Mouse (Mus musculus) A20 (cell line): ENCODE measurements around the gene Wdr11.
A peak's percentile ranks its signal among the peaks of the same experiment; 100 is the strongest.

Experiments used
- DNase-seq: peaks from one replicate; pipeline ENCODE4 v3.0.0-alpha.2; 2011; ENCODE audit warnings: low read depth, low spot score

Gene Wdr11

DNA sequence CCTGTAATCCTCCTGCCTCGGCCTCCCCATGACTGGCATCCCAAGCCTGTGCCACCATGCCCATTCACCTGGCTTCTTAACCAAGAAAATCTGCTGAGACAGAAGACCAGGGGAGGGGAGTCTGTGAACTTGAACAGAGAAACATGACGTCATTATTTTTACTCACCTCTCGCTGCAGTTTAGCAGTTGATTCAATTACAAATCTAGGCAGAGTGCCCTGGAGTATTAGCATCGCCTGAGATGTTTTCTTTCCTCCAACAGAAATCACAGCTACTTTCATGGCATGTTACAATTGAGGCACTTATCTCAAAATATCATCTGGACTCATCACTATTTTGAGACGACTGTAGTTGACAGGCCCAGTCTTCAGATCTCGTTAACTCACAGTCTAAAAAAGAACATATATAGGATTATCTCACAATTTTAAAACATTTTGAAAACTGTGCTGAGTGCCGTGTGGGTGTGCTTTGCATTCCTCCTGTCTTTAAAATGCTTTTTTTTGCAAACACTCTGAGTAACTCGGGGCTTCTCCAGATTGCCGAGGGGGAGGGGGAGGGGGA, 61.3 kb downstream of the Wdr11 start:
- no peak for DNase-seq

GRCm38 (mm10) chr7:129653791-129654271, 62.2 kb downstream of the Wdr11 start:
- DNase-seq, result peak; percentile 41

GRCm38 (mm10) chr7:129654923-129655322, 63.3 kb downstream of the Wdr11 start:
- DNase-seq, result no peak

DNA sequence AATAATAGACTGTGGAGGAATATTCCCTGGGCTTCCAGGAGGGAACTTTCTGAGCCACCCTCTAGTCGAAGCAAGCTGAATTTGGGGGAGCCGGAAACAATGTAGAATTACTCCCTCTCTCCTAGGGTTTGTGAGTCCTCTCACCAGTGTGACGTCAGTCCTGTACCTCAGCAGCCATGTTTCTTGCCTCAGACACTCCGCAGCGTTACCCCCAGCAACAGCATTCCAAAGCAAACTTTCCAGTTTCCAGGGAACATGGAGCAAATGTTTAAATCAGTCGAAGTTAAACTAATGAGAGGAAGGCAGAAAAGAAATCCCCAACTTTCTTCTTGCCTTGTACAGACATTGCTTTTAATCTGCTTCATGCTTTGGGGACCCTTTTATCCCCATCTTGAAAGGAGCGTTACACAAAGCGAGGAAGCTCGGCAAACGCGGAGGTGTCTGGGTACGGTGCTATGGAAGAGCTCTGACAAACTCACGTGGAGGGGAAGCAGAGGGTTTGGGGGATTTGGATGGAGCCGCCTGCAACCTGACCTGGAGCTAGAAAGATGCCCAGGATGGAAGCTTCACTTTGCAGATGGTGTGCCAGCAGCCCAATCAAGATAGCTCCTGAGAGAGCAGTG, 64.1 kb downstream of the Wdr11 start:
- DNase-seq, result no peak

DNA sequence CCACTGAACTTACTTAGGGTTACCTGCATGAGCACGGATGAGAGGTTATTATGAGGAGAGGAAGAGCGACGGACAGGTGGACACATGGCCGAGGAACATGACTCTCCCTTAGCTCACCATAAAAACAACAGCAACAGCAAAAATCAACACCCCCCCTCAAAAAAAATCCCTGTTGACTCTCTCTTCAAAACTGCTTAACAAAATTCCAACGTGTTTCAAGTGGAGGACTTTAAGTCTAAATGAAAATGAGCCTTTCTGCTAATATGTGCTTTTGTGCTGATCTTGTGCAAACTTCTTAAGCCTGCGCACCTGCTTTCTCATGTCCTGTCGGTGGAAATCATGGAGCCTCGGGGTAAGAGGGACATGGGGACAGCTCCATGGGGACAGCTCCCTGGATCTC, 66.2 kb downstream of the Wdr11 start:
- no peak for DNase-seq

GRCm38 (mm10) chr7:129659755-129660154, 68.1 kb downstream of the Wdr11 start:
- no peak for DNase-seq

DNA sequence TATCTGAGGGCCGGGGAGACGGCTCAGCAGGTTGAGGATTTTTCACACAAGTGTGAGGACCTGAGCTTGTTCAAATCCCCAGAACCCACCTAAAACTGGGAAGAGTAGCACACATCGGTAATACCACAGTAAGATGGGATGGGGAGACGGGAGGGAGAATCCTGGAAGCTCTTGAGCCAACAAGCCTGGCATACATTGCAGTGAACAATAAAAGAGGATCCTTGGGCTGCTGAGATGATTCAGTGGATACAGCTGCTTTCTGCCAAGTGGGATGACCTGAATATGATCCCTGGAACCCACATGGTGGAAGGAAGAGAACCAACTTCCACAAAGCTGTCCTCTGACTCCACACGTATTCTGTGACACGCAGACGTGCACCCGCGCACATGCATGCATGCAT, 68.9 kb downstream of the Wdr11 start:
- no peak for DNase-seq

- DNase-seq, result no peak
These were observed 70.6 kb downstream of the Wdr11 start for GRCm38 (mm10) chr7:129662051-129662789.

GRCm38 (mm10) chr7:129663781-129664505, 72.3 kb downstream of the Wdr11 start:
- no peak for DNase-seq

DNA sequence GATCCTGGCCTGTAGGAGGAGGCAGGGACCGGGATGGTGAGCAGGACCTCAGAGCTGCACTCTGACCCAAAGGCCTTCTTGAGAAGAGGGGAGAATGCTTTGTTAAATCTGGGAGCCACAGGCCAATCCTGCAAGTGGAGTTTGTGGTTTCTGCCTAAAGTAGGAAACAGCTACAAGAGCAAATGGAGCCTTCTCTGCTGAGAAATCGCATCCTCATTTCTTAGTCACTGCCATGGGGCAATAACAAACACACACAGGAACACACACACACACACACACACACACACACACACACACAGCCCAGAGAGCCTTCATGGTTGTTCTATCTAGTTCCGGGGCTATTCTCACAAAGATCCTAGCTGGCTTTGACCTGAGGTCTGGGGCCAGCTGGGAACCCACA, 73.7 kb downstream of the Wdr11 start:
- no peak for DNase-seq

DNA sequence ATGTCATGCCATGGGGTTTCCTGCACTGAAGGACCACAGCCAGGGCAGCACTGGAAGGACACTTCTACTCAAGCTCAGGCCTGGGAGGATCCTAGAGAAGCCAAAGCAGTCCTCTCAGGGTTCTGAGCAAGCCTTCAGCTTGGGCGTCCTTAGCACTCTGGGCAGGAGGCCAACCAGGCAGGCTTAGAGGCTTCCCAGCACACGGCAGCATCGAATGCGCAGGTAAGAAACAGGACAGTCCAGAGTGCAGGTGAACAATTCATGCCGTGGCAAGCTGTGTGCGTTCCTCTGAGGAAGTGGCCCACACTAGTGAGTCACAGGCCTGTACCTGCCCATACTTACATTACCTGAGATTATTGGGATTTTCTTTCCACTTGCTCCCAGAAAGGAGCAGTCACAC, 74.3 kb downstream of the Wdr11 start:
- DNase-seq, result no peak

DNA sequence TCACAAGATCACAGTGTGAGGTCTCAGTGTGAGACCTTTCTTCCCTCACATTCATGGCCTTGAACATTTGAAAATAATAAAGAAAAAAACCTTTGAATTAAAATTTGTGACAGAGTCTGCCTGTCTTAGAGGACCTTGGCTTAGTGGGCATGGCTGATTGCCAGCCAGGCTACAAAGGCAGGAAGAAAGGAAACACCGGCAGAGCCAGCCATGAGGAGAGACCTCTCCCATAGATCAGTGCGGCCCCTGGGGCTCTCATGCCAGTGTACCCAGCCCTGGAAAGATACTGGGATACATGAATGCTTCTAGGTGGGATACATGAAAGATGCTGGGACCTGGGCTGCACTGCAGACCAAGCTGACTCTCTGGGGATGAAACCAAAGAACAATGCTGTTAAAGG, 74.9 kb downstream of the Wdr11 start:
- no peak for DNase-seq

- DNase-seq, result no peak
These were observed 78.6 kb downstream of the Wdr11 start for GRCm38 (mm10) chr7:129670280-129670679.

- no peak for DNase-seq
These were observed 80.3 kb downstream of the Wdr11 start for GRCm38 (mm10) chr7:129671675-129672651.

DNA sequence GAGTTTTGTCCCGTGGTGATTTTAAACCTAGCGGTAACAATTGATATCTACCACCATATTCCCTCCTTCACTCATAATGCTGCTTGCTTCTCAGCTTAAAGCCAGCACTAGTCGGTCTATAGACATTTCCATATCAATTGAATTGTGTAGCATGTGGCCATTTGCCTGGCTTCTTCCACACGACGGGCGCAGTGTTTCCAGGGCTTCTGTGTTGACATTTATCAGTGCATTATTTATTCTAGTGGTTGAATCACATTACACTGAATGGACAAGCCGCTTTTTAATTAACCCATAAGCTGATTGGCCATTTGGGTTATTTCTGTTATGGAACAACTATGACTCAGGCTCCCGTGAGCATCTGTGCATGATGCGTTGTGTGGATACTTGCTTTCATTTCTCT, 82.1 kb downstream of the Wdr11 start:
- DNase-seq, result no peak

DNA sequence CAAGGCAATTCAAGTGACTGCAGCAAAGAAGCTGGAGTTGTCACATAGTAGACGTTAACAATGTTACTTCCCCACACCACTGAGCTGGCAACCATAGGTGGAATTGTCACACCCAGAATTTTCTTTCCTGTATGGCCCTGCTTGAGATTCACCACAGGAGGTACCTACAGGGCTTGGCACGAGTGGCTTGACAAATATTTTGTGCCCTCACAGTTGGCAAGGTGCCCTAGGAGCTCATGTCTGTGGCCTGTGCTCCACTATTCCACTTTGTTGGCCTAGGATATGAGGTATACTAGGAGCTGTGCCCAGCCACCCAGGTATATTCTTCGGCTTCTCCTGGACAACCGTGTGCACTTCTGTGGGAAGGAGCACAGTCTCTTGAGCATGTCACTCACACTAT, 82.9 kb downstream of the Wdr11 start:
- DNase-seq, result no peak

GRCm38 (mm10) chr7:129675852-129676251, 84.2 kb downstream of the Wdr11 start:
- DNase-seq, result no peak

DNA sequence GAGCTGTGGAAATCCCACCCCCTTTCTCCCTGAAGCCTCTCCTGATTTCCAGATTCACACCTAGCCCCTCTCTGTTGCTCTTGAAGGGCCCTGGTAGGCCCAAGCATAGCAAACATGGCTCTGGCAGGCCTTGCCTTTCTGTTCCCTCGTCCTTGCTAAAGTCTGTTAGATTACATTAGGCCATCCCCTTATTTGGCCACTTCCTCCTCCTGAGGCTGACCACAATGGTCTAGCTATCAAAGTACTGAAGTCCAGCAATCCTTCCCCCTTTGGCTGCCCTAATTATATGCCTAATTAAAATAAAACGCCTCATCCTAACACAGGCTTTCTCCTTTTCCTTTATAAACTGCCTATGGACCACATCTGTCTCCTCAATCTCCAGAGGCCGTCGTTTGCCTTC, 85.5 kb downstream of the Wdr11 start:
- no peak for DNase-seq

DNA sequence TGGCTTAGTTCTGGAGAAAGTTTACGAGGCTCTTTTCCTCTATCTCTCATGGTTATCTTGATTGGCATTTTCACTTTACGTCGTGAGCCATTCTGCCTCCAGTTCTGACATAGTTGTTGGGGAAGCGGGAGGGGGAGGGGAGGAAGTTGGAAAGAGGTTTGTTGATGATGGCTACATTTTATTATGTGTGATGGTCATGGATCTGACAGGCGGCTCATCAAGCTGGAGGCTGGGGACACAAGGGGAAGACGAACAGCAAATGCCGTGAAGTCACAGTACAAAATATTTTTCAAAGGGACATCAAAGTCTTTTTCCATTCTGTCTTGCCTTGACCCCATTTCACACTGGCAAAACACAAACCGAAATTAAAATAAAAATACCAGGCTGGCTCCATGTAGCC, 86.8 kb downstream of the Wdr11 start:
- DNase-seq, result no peak

- no peak for DNase-seq
These were observed 87.3 kb downstream of the Wdr11 start for GRCm38 (mm10) chr7:129678972-129679371.

- no peak for DNase-seq
These were observed 89.0 kb downstream of the Wdr11 start for GRCm38 (mm10) chr7:129680534-129681210.
